Mouse (Mus musculus): ENCODE measurements around the gene Ifitm6.

DNA sequence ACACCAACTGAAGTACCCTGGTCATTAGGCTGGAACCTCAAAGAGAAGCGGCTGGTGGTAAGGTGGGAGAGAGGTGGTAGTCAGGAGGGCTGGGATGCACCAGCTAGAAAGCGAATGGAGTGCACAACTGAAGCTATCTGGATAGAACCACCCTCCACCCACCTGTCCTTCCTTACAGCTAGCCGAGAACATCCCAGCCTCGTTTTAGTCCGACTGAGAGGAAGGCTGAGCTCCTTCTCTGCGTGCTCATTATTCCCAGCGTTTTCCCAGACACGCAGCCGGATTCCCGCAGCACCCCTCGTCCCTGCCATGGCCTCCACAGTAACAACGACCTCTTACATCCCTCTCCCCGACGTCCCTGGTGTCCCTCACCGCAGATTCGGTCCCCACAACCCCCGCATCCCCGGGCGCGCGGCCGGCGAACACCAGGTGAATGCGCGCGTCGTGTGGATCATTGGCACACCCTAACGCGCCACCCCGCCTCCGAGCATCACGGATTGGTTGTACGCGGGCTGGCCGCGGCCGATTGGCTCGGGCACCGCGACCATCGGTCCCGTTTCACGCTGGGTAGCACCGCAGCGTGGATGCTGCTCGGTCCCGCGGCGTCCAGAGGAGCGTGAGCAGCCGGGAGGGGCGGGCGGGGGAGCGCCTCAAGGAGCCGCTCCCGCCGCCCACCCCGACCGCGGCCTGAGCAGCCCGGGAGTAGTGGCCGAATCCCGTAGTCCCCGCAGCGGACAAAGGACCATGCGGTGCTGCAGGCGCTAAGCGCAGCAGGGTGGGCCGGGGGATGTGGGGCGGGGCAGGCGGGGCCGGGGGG, 42.9 kb upstream of the Ifitm6 start, which contains the start of gene B4galnt4:
- no peak for TF ChIP-seq CTCF (IDR thresholded peaks at IDR 0.05; ENCODE audit: low read depth)
- no peak for TF ChIP-seq EP300 (IDR thresholded peaks at IDR 0.05; ENCODE audit: low read depth)

Data from liver, postnatal 0 days (tissue).